Mouse (Mus musculus) liver, embryonic 12.5 days (tissue): ENCODE data around the gene Sugt1. TPM values are rescaled to one million over a fixed set of nuclear protein-coding genes. Genes with fewer than 3 reads are reported as not detected.

Experiments used
- microRNA-seq: library from miRNA; unstranded; fragments of <30 nt; microRNA quantifications from one replicate; pipeline ENCODE4, GENCODE M21; 2017
- polyA plus RNA-seq: library from polyadenylated mRNA; unstranded; fragments of >200 nt; fragmentation: Nextera tagmentation; extraction: Ambion mirVana; gene quantifications from 2 replicates; pipeline ENCODE4 v1.2.1, GENCODE M21; 2016

The Sugt1 gene
- polyA plus RNA-seq, 1 experiment from 2014 or later: 57.7 TPM

Small RNA genes lying within 50 kb of the gene (microRNA-seq; reads per million reads assigned to microRNA genes)
- not detected for gene Gm27857

Other genes starting within 250 kb of the Sugt1 start
- 42.0 and 45.5 TPM in 2 replicates for gene Naa16, start 196.9 kb upstream of the Sugt1 start, polyA plus RNA-seq
- gene Mtrf1, start 189.9 kb upstream of the Sugt1 start, polyA plus RNA-seq: 6.7 and 7.3 TPM in 2 replicates
- gene Kbtbd7, start 161.2 kb upstream of the Sugt1 start, polyA plus RNA-seq: 5.7 and 6.2 TPM in 2 replicates
- 3.9 TPM in 2 replicates for gene Kbtbd6, start 135.9 kb upstream of the Sugt1 start, polyA plus RNA-seq
- 18.9 and 21.2 TPM in 2 replicates for gene Elf1, start 106.5 kb upstream of the Sugt1 start, polyA plus RNA-seq
- 22.4 and 23.5 TPM in 2 replicates for gene Wbp4, start 106.2 kb upstream of the Sugt1 start, polyA plus RNA-seq
- not detected in 2 replicates for gene Cnmd, start 74.5 kb downstream of the Sugt1 start, polyA plus RNA-seq
- 0.04 TPM in 1 of 2 replicates, not detected in the other for gene Pcdh8, start 183.6 kb downstream of the Sugt1 start, polyA plus RNA-seq